Mouse (Mus musculus): ENCODE measurements around the gene Hmg20b. TPM values are rescaled to one million over a fixed set of nuclear protein-coding genes. Genes with fewer than 3 reads are reported as not detected.
A peak's percentile ranks its signal among the peaks of the same experiment; 100 is the strongest.

The Hmg20b gene
- 36.3 and 40.8 TPM in 2 replicates for polyA plus RNA-seq (2012; rRNA removed)

GRCm38 (mm10) chr10:81350351-81351063, at the start of gene Hmg20b:
Gene Hmg20b (minus strand): TSS chr10:81350480.
- peak; percentile 99 to 100 for DNase-seq (ENCODE audit: extremely low spot score in 1 of 2, low spot score in 1 of 2)

- no peak for DNase-seq (ENCODE audit: extremely low spot score in 1 of 2, low spot score in 1 of 2)
Observed at GRCm38 (mm10) chr10:81399798-81400308, 49.6 kb upstream of the Hmg20b start.

GRCm38 (mm10) chr10:81399296-81399695, 49.0 kb upstream of the Hmg20b start:
- no peak for DNase-seq (ENCODE audit: extremely low spot score in 1 of 2, low spot score in 1 of 2)

- no peak for DNase-seq (ENCODE audit: extremely low spot score in 1 of 2, low spot score in 1 of 2)
Observed at GRCm38 (mm10) chr10:81396749-81397148, 46.5 kb upstream of the Hmg20b start.

GRCm38 (mm10) chr10:81395865-81396264, 45.6 kb upstream of the Hmg20b start:
- DNase-seq (ENCODE audit: extremely low spot score in 1 of 2, low spot score in 1 of 2): no peak

GRCm38 (mm10) chr10:81395127-81395526, 44.8 kb upstream of the Hmg20b start:
- DNase-seq (ENCODE audit: extremely low spot score in 1 of 2, low spot score in 1 of 2): peak in 1 of 2 experiments; percentile 75

GRCm38 (mm10) chr10:81393456-81394063, 43.3 kb upstream of the Hmg20b start:
- DNase-seq (ENCODE audit: extremely low spot score in 1 of 2, low spot score in 1 of 2): no peak

GRCm38 (mm10) chr10:81392781-81393185, 42.5 kb upstream of the Hmg20b start, which contains the start of gene Smim24:
Gene Smim24 (plus strand): TSS chr10:81393051.
- no peak for DNase-seq (ENCODE audit: extremely low spot score in 1 of 2, low spot score in 1 of 2)

GRCm38 (mm10) chr10:81392270-81392669, 42.0 kb upstream of the Hmg20b start:
- DNase-seq (ENCODE audit: extremely low spot score in 1 of 2, low spot score in 1 of 2): no peak

GRCm38 (mm10) chr10:81390678-81390965, 40.3 kb upstream of the Hmg20b start:
- no peak for DNase-seq (ENCODE audit: extremely low spot score in 1 of 2, low spot score in 1 of 2)

GRCm38 (mm10) chr10:81389801-81390677, 39.8 kb upstream of the Hmg20b start:
- peak in 1 of 2 experiments; percentile 83 for DNase-seq (ENCODE audit: extremely low spot score in 1 of 2, low spot score in 1 of 2)

GRCm38 (mm10) chr10:81389373-81389772, 39.1 kb upstream of the Hmg20b start:
- no peak for DNase-seq (ENCODE audit: extremely low spot score in 1 of 2, low spot score in 1 of 2)

GRCm38 (mm10) chr10:81388505-81389055, 38.3 kb upstream of the Hmg20b start, which contains the start of gene Gm48552:
Gene Gm48552 (plus strand): TSS chr10:81389005.
- no peak for DNase-seq (ENCODE audit: extremely low spot score in 1 of 2, low spot score in 1 of 2)

GRCm38 (mm10) chr10:81387716-81388115, 37.4 kb upstream of the Hmg20b start:
- DNase-seq (ENCODE audit: extremely low spot score in 1 of 2, low spot score in 1 of 2): no peak

- DNase-seq (ENCODE audit: extremely low spot score in 1 of 2, low spot score in 1 of 2): no peak
Observed at GRCm38 (mm10) chr10:81385603-81386306, 35.5 kb upstream of the Hmg20b start.

GRCm38 (mm10) chr10:81384605-81384982, 34.3 kb upstream of the Hmg20b start:
- DNase-seq (ENCODE audit: extremely low spot score in 1 of 2, low spot score in 1 of 2): no peak

- DNase-seq (ENCODE audit: extremely low spot score in 1 of 2, low spot score in 1 of 2): peak; percentile 97 to 100
Observed at GRCm38 (mm10) chr10:81383802-81384604, 33.7 kb upstream of the Hmg20b start, which contains the start of the genes Dohh and Gm48551. Gene Dohh (plus strand): TSS chr10:81384428. Gene Gm48551 (plus strand): TSS chr10:81384466.

GRCm38 (mm10) chr10:81382039-81382438, 31.8 kb upstream of the Hmg20b start:
- DNase-seq (ENCODE audit: extremely low spot score in 1 of 2, low spot score in 1 of 2): no peak

GRCm38 (mm10) chr10:81379809-81380378, 29.6 kb upstream of the Hmg20b start:
- no peak for DNase-seq (ENCODE audit: extremely low spot score in 1 of 2, low spot score in 1 of 2)
